Mouse (Mus musculus): ENCODE measurements around the gene Atf7. TPM values are rescaled to one million over a fixed set of nuclear protein-coding genes. Genes with fewer than 3 reads are reported as not detected.

The Atf7 gene
- polyA plus RNA-seq (2012; rRNA removed) = 44.6 and 60.1 TPM in 2 replicates

GRCm38 (mm10) chr15:102624970-102625686 lies at the start of gene Atf7, which contains the start of gene Gm28047:
Gene Atf7, minus strand, starts transcription at chr15:102625464.
Gene Gm28047, minus strand, starts transcription at chr15:102625067.

GRCm38 (mm10) chr15:102672215-102673071 lies 47.2 kb upstream of the Atf7 start, which contains the start of gene Atp5g2:
Gene Atp5g2, minus strand, starts transcription at chr15:102672352.

DNA sequence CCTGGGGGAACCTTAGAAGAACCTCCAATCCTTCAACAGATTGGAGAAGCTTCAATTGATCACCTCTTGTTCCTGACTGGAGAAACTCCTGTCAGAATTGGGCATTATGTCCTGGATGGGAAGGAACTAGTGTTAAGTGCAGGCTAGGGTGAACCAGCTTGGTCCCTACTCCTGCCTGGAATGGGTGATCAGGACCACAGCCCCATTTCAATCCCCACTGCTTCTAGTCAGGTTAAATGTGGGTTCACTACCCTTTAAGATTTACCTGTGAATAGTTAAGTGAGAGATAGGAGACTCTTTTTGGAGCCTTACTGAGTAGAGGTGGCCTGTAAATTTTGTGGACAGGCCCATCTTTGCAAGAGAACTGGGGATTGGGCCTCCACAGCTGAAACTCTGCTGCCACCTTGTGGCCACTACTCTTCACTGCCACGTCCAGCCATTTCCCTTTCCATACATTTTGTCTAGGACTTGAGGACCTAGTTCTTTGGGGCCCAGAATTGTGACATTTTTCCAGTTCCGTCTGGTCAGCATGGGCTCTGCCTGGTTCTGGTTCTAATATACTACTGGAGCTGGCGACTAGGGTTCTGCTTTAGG lies 100.3 kb downstream of the Atf7 start, which contains the start of gene Npff:
Gene Npff, minus strand, starts transcription at position 51 of the 594 bp plus-strand sequence.

DNA sequence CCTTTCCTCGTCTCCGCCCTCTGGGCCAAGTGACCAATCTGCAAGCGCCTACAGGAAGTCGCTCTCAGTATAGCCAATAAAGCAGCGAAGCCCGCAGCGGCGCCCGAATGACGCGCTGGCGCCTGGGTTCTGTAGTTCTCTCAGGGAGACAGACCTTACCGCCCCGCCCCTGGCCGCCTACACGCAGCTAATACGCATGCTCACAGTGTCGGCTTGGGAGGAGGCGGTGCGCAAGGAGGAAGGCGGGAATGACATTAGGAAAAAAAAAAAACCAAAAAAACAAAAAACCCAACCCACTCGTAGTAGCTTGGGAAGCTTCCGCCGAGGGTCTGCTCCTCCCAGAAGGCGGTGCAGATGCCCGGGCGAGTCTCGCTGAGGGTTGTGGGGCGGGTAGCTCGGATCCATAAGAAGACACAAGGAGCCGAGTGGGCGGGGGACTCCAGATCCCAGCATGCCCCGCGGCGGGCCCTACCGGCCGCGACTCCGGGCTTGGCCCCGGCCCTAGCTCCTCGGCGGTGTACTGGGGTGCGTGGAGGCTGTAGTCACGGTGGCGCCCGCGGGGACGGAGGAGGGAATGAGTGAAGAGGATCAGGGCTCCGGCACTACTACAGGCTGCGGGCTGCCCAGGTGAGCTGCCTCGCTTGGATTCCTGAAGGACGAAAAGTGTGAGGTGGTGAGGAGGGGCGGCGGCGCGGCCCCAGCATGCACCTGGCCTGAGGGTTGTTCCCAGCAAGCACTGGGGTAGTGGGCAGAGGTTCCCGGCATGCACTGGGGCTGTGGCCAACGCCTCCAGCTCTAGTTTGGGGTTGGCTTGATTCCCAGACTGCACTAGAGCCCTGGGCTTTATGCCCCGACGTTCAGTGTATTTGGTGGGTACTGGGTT lies 107.0 kb downstream of the Atf7 start, which contains the start of gene Tarbp2:
Gene Tarbp2, plus strand, starts transcription at position 217 of the 883 bp plus-strand sequence.

DNA sequence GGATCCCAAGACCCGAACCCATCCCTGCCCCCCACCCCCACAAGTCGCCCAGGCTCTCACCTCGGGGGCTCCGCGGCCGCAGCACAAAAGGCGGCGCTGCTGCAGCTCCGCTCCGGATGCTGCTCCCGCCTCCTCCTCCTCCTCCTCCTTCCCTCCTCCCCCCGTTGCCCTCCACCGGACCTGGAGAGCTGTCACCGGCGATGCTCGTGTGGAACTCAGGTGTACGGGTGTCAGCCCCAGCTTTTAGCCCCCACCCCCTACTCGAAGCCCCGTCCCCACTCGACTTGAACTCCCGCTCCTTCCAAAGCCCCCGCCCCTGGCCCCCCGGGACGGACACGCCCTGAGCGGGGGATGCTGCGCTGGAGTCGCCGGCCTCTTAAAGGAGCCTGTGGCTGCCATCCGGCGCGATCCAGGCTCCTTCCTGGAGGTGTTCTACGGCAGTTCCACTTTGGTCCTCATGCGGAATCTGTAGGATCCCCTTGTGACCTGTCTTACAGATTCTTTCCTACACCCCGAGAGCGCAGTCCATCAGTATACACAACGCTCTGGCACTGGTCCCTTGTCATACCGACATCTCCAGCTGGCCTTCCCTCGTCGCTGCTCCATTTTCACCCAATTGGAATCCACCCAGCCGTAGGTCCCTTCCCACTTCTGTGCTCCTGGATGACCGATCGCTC lies 108.4 kb downstream of the Atf7 start, which contains the start of gene Map3k12:
Gene Map3k12, minus strand, starts transcription at position 337 of the 677 bp plus-strand sequence.

GRCm38 (mm10) chr15:102503447-102503846 lies 121.8 kb downstream of the Atf7 start, which contains the start of gene Gm10337:
Gene Gm10337, plus strand, starts transcription at chr15:102503722.

Other genes with a start within 250 kb of the Atf7 start
- gene Sp1, start 219.3 kb downstream of the Atf7 start, polyA plus RNA-seq (2012; rRNA removed) = 21.8 TPM in 2 replicates
- gene Amhr2, start 180.1 kb downstream of the Atf7 start, polyA plus RNA-seq (2012; rRNA removed) = 0.58 and 0.82 TPM in 2 replicates
- 98.8 and 101 TPM in 2 replicates for gene Prr13, start 166.4 kb downstream of the Atf7 start, polyA plus RNA-seq (2012; rRNA removed)
- gene Pcbp2, start 154.9 kb downstream of the Atf7 start, polyA plus RNA-seq (2012; rRNA removed) = 555 and 600 TPM in 2 replicates
- gene Gm10337, start 121.7 kb downstream of the Atf7 start, polyA plus RNA-seq (2012; rRNA removed) = not detected in 2 replicates
- gene Map3k12, start 108.4 kb downstream of the Atf7 start, polyA plus RNA-seq (2012; rRNA removed) = 69.0 and 72.9 TPM in 2 replicates
- gene Tarbp2, start 107.3 kb downstream of the Atf7 start, polyA plus RNA-seq (2012; rRNA removed) = 146 TPM in 2 replicates
- gene Npff, start 100.5 kb downstream of the Atf7 start, polyA plus RNA-seq (2012; rRNA removed) = 7.6 and 8.6 TPM in 2 replicates
- gene Gm28047, start 397 bp downstream of the Atf7 start, polyA plus RNA-seq (2012; rRNA removed) = 0.09 TPM in 1 of 2 replicates, not detected in the other
- gene Atp5g2, start 46.9 kb upstream of the Atf7 start, polyA plus RNA-seq (2012; rRNA removed) = 497 and 578 TPM in 2 replicates
- 55.2 and 56.8 TPM in 2 replicates for gene Calcoco1, start 96.7 kb upstream of the Atf7 start, polyA plus RNA-seq (2012; rRNA removed)